Mouse (Mus musculus) liver, embryonic 15.5 days (tissue): ENCODE data around the gene Sec24a. TPM values are rescaled to one million over a fixed set of nuclear protein-coding genes. Genes with fewer than 3 reads are reported as not detected.
"Not testable (repeated sequence)": the region's sequence is repeated elsewhere in the genome, so short reads cannot be mapped to it uniquely, and the experiment has no call there.

Experiments
- ATAC-seq: fragments of 200-750 bp; cut with Nextera tagmentation; 2 replicates; pipeline ENCODE4 v1.8.0; 2017; ENCODE audit warnings: moderate number of reproducible peaks, mild to moderate bottlenecking, moderate library complexity; ENCODE audit not compliant: insufficient read depth
- H3K27ac ChIP-seq: fragments of 300-500 bp; sonication (generic); replicated peaks from 2 replicates; pipeline ENCODE4 v1.5.1; 2015; ENCODE audit warnings: mild to moderate bottlenecking, inconsistent platforms
- H3K27me3 ChIP-seq: fragments of 300-500 bp; sonication (generic); 2 replicates; pipeline ENCODE4 v1.6.1; 2015; ENCODE audit warnings: mild to moderate bottlenecking, inconsistent platforms
- H3K36me3 ChIP-seq: fragments of 300-500 bp; sonication (generic); replicated peaks from 2 replicates; pipeline ENCODE4 v1.6.1; 2015; ENCODE audit warnings: moderate library complexity, mild to moderate bottlenecking, inconsistent platforms
- H3K4me1 ChIP-seq: fragments of 300-500 bp; sonication (generic); replicated peaks from 2 replicates; pipeline ENCODE4 v1.6.1; 2015; ENCODE audit warnings: inconsistent platforms
- H3K4me2 ChIP-seq: fragments of 300-500 bp; sonication (generic); 2 replicates; pipeline ENCODE4 v1.6.1; 2015; ENCODE audit warnings: moderate library complexity, mild to moderate bottlenecking, inconsistent platforms
- H3K4me3 ChIP-seq: fragments of 300-500 bp; sonication (generic); replicated peaks from 2 replicates; pipeline ENCODE4 v1.5.1; 2015; ENCODE audit warnings: mild to moderate bottlenecking, inconsistent platforms
- H3K9ac ChIP-seq: fragments of 300-500 bp; sonication (generic); 2 replicates; pipeline ENCODE4 v1.6.1; 2015; ENCODE audit warnings: moderate library complexity, mild to moderate bottlenecking, inconsistent platforms
- H3K9me3 ChIP-seq: fragments of 300-500 bp; sonication (generic); replicated peaks from 2 replicates; pipeline ENCODE4 v1.6.1; 2016; ENCODE audit warnings: inconsistent platforms
- WGBS: fragments of 180-500 bp; shearing (Covaris S2); methylation state at CpG from one replicate; pipeline ENCODE4 v1.1.7; 2015; ENCODE audit warnings: mixed read lengths; ENCODE audit not compliant: insufficient replicate concordance; 5-methylcytosine and 5-hydroxymethylcytosine counted together
- polyA plus RNA-seq: library from polyadenylated mRNA; unstranded; fragments of >200 nt; fragmentation: Nextera tagmentation; extraction: Ambion mirVana; gene quantifications from 2 replicates; pipeline ENCODE4 v1.2.1, GENCODE M21; 2015

Gene Sec24a
- 7.0 and 7.3 TPM in 2 replicates for polyA plus RNA-seq

DNA sequence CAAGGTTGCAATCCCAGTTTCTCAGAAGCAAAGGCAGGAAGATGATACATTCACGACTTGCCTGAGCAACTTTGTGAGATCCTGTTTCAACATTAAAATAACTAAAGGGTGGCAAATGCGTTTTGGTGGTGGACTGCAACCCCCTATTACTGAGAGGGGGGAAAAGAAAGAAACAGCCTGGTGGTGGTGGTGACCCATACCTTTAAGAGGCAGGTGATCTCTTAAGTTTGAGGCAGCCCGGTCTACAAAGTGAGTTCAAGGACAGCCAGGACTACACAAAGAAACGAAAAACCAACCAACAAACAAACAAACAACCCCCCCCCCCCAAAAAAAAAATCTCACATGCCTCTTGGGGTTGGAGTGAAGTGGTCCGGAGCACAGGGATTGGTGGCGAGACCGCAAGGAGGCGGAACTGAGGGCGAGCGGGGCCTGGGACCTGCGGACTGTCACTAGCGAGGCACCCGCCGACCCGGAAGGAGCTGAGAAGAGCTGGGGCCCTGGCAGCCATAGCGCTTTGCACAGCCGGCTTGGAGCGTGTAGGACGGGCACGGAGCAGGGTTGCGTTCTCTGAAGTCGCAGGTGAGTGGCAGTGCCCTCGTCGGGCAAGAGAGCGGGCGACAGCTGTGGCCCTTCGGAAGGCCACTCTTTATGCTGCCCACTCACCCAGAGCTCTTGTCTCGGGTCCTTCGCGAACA lies at the start of gene Sec24a, which contains the start of gene Sar1b:
Gene Sec24a, minus strand, starts transcription at position 422 of the 695 bp plus-strand sequence.
Gene Sar1b, plus strand, starts transcription at position 475 of the 695 bp plus-strand sequence.
- WGBS = 1% methylated on average over 30 of the region's 30 CpGs
- ATAC-seq = peak; percentile 82

GRCm38 (mm10) chr11:51812022-51812546 lies 48.6 kb upstream of the Sec24a start:
- 0 out of 2 replicates have a peak, but pooled peaks cover under 1% of the 10 kb centered on the region for H3K36me3 ChIP-seq
- no peaks in the 10 kb centered on the region for H3K27me3 ChIP-seq
- WGBS = 70% methylated on average over 8 of the region's 8 CpGs
- H3K9me3 ChIP-seq = no peaks in the 10 kb centered on the region
- H3K4me3 ChIP-seq = no peak overlapping the region
- H3K4me2 ChIP-seq = no peak overlapping the region
- ATAC-seq = no peak
- H3K9ac ChIP-seq = no peak overlapping the region
- no peak overlapping the region for H3K27ac ChIP-seq
- H3K4me1 ChIP-seq = peaks cover 11% of the 10 kb centered on the region

More for the DNA sequence above, at the start of gene Sec24a, which contains the start of gene Sar1b:
- H3K4me1 ChIP-seq = peaks cover 47% of the 10 kb centered on the region
- peak within 1 kb of the TSS; percentile 78 for H3K9ac ChIP-seq
- no peaks in the 10 kb centered on the region for H3K36me3 ChIP-seq
- H3K4me2 ChIP-seq = peak within 1 kb of the TSS; percentile 82
- peaks cover 9% of the 10 kb centered on the region; the same call in 1 of the 2 replicates for H3K27me3 ChIP-seq
- H3K4me3 ChIP-seq = peak within 1 kb of the TSS; percentile 86
- H3K27ac ChIP-seq = peak within 1 kb of the TSS; percentile 63; the same call in 1 of the 2 replicates
- H3K9me3 ChIP-seq = no peaks in the 10 kb centered on the region

GRCm38 (mm10) chr11:51811230-51811629 lies 47.8 kb upstream of the Sec24a start:
- no peaks in the 10 kb centered on the region for H3K27me3 ChIP-seq
- H3K4me3 ChIP-seq = no peak overlapping the region
- ATAC-seq = no peak
- no peak overlapping the region for H3K4me2 ChIP-seq
- peaks cover 8% of the 10 kb centered on the region for H3K4me1 ChIP-seq
- no peak overlapping the region for H3K27ac ChIP-seq
- H3K36me3 ChIP-seq = no peaks in the 10 kb centered on the region
- no peak overlapping the region for H3K9ac ChIP-seq
- WGBS = 77% methylated on average over 4 of the region's 4 CpGs
- H3K9me3 ChIP-seq = no peaks in the 10 kb centered on the region

DNA sequence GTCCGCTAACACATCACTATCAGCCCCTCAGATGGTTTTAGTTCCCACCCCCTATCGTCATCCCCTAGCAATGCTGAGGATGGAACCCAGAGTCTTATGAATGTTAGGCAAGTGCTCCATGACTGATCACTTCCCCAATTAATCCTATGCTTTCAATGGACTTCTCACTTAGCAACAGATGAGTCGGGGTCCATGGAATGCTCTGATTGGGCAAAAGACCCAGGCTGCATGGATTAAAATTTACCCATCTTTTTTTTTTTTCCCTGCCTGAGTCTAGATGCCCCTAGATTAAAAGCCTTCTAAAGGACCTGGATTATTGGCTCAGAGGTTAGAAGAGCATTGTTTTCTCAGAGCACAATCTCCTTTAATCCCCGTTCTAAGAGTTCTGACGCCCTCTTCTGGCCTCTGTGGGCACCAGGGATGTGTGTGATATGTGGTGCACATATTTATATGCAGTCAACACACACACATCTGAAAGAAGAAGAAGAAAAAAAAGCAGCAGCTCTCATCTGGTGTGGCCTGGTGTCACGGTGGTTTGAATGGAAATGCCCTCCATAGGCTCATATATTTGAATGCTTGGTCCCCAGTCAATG lies 46.3 kb upstream of the Sec24a start:
- H3K4me2 ChIP-seq = no peak overlapping the region
- no peaks in the 10 kb centered on the region for H3K36me3 ChIP-seq
- no peaks in the 10 kb centered on the region for H3K27me3 ChIP-seq
- H3K4me1 ChIP-seq = peaks cover 15% of the 10 kb centered on the region
- ATAC-seq = no peak
- no peak overlapping the region for H3K4me3 ChIP-seq
- WGBS = 49% methylated on average over 6 of the region's 6 CpGs
- no peak overlapping the region for H3K27ac ChIP-seq
- H3K9me3 ChIP-seq = no peaks in the 10 kb centered on the region
- H3K9ac ChIP-seq = no peak overlapping the region

GRCm38 (mm10) chr11:51807108-51807879 lies 43.9 kb upstream of the Sec24a start:
- Histone ChIP-seq H3K9ac (no peak overlapping the region), H3K36me3 (no peaks in the 10 kb centered on the region), H3K4me3 (no peak overlapping the region), H3K9me3 (no peaks in the 10 kb centered on the region), H3K27me3 (no peaks in the 10 kb centered on the region), H3K4me2 (no peak overlapping the region), H3K27ac (no peak overlapping the region), H3K4me1 (peaks cover 15% of the 10 kb centered on the region)
- 52% methylated on average over 13 of the region's 13 CpGs for WGBS
- no peak for ATAC-seq

DNA sequence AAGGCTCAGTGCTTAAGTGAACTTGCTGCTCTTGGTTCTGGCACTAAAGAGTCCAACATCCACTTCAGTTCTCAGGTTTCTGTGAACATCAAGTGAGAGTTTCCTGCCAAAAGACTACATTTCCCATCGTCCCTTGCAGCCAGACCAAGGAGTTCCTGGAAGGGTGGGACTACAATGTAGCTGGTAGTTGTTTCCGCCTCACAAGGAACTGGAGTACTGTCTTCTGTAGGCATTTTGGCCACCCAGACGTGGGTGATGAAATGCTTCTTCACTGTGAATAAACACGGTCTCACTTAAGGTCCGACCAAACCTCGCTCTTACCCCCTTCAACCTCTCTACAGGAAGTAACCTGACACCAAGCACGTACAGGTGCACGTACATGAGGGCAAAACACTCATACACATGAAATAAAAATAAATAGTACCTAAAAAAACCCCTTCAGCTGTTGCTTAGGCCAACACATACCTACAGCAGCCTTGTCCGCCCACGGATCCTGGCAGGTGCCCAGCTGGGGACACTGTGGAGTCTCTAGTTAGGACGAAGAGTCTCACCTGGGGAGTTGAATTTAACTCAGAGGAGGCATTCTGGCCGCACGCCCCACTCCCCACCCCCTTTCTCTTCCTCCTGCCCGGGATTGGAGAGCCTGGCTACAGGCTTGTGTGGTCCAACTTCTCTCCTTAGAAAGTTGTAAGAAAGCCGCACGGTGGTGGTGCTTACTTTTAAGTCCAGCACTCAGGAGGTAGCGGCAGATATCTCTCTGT lies 42.0 kb upstream of the Sec24a start:
- H3K36me3 ChIP-seq = no peaks in the 10 kb centered on the region
- peak; percentile 57 for ATAC-seq
- H3K27me3 ChIP-seq = no peaks in the 10 kb centered on the region; the same call in 1 of the 2 replicates
- H3K9ac ChIP-seq = peak overlapping the region; percentile 45; the same call in 1 of the 2 replicates
- WGBS = 28% methylated on average over 17 of the region's 17 CpGs
- peak overlapping the region; percentile 53; the same call in 1 of the 2 replicates for H3K27ac ChIP-seq
- H3K9me3 ChIP-seq = no peaks in the 10 kb centered on the region
- peak overlapping the region; percentile 72 for H3K4me2 ChIP-seq
- peak overlapping the region; percentile 53 for H3K4me3 ChIP-seq
- H3K4me1 ChIP-seq = peaks cover 15% of the 10 kb centered on the region

- Histone ChIP-seq H3K9ac (no peak overlapping the region), H3K4me2 (no peak overlapping the region), H3K9me3 (no peaks in the 10 kb centered on the region), H3K36me3 (no peaks in the 10 kb centered on the region), H3K4me1 (peaks cover 6% of the 10 kb centered on the region), H3K27ac (no peak overlapping the region), H3K27me3 (no peaks in the 10 kb centered on the region; the same call in 1 of the 2 replicates), H3K4me3 (no peak overlapping the region)
- no peak for ATAC-seq
- WGBS = 36% methylated on average over 8 of the region's 8 CpGs
Observed at GRCm38 (mm10) chr11:51800634-51801325, 37.3 kb upstream of the Sec24a start.

DNA sequence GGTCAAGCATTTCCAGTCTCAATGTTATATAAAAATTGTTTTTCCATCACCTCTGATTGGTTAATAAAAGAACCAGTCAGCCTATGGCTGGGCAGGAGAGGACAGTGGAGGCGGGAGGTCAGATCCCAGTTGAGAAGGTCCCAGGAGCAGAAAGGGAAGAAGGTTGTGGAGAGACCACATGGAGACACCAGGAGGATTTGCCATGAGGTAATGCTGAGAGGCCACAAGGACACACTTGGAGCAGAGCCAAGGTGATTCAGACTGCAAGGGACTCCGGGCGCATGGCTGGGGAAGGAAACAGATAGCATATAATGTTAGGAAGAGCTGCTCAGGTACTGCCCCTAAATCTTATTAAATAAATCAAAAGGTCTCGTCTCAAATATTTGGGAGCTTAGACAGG lies 32.8 kb upstream of the Sec24a start:
- Histone ChIP-seq H3K27ac (no peak overlapping the region), H3K4me1 (no peaks in the 10 kb centered on the region), H3K4me3 (no peak overlapping the region), H3K9me3 (no peaks in the 10 kb centered on the region), H3K9ac (no peak overlapping the region), H3K27me3 (no peaks in the 10 kb centered on the region; the same call in 1 of the 2 replicates), H3K4me2 (no peak overlapping the region), H3K36me3 (peaks cover 9% of the 10 kb centered on the region)
- ATAC-seq = no peak
- 67% methylated on average over 4 of the region's 4 CpGs for WGBS

DNA sequence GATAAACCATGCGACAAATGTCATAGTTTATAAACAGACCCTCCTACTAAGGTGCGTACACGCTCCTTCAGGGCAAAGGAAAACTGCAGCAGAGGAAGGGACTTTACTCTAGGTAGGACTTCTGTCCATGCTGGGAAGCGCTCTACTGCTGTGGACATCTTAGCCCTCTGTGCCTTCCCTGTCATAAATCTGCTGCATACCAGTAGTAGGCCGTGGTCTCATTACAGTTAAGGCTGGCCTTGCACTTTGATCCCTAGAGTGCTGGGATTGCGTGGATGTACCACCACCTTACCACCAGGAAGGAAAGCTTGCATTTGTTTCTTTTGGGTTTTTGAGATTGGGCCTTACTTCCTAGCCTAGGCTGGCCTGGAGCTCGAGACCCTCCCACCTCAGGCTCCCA lies 27.2 kb upstream of the Sec24a start:
- Histone ChIP-seq H3K4me3 (no peak overlapping the region), H3K4me1 (no peaks in the 10 kb centered on the region), H3K36me3 (peaks cover 58% of the 10 kb centered on the region), H3K27me3 (no peaks in the 10 kb centered on the region), H3K27ac (no peak overlapping the region), H3K9me3 (no peaks in the 10 kb centered on the region), H3K9ac (no peak overlapping the region), H3K4me2 (no peak overlapping the region)
- ATAC-seq = no peak
- 88% methylated on average over 7 of the region's 7 CpGs for WGBS

GRCm38 (mm10) chr11:51789735-51790134 lies 26.3 kb upstream of the Sec24a start:
- H3K27ac ChIP-seq, ATAC-seq, H3K9me3 ChIP-seq, H3K27me3 ChIP-seq, H3K9ac ChIP-seq, H3K4me1 ChIP-seq, H3K4me3 ChIP-seq, H3K4me2 ChIP-seq: not testable (repeated sequence)
- 65% methylated on average over 4 of the region's 4 CpGs for WGBS
- peaks cover 61% of the 10 kb centered on the region for H3K36me3 ChIP-seq
